Mouse (Mus musculus) myocyte (in vitro differentiated cells): Measurements from ENCODE around the gene Rasgrf1. TPM values are rescaled to one million over a fixed set of nuclear protein-coding genes. Genes with fewer than 3 reads are reported as not detected.

ENCODE experiments used
- H3K27me3 ChIP-seq: one replicate; pipeline ENCODE4 v1.6.1; 2011; ENCODE audit not compliant: control insufficient read depth, insufficient read depth, insufficient read length
- H3K36me3 ChIP-seq: one replicate; pipeline ENCODE4 v1.6.1; 2011; ENCODE audit not compliant: control insufficient read depth, insufficient read depth
- H3K4me2 ChIP-seq: one replicate; pipeline ENCODE4 v1.6.1; 2011; ENCODE audit warnings: low read depth, control low read depth
- H3K4me3 ChIP-seq: one replicate; pipeline ENCODE4 v1.5.1; 2011; ENCODE audit warnings: mild to moderate bottlenecking, control low read depth, moderate library complexity
- H3K79me2 ChIP-seq: one replicate; pipeline ENCODE4 v1.6.1; 2011; ENCODE audit not compliant: control insufficient read depth, insufficient read depth
- H3ac ChIP-seq: one replicate; pipeline ENCODE4 v1.6.1; 2011; ENCODE audit not compliant: control insufficient read depth, insufficient read length
- CEBPB ChIP-seq: IDR thresholded peaks from 2 replicates; pipeline ENCODE4 v1.6.1; 2011; ENCODE audit warnings: mild to moderate bottlenecking, moderate library complexity; ENCODE audit not compliant: poor library complexity, insufficient read depth, severe bottlenecking
- E2F4 ChIP-seq: IDR thresholded peaks from one replicate; pipeline ENCODE4 v1.6.1; 2011; ENCODE audit warnings: mild to moderate bottlenecking, control low read depth, moderate library complexity; ENCODE audit not compliant: insufficient read depth
- MAX ChIP-seq: IDR thresholded peaks from one replicate; pipeline ENCODE4 v1.6.1; 2011; ENCODE audit warnings: low read depth, mild to moderate bottlenecking, control low read depth
- MYOD1 ChIP-seq, 3 experiments: IDR thresholded peaks; one replicate each; pipeline ENCODE4 v1.6.1; 2011; ENCODE audit warnings: control low read depth in 2 of 3, low read depth in 2 of 3, mild to moderate bottlenecking in 2 of 3, moderate library complexity in 1 of 3; ENCODE audit not compliant: insufficient read length in 2 of 3, control insufficient read depth in 1 of 3
- MYOG ChIP-seq, 3 experiments: IDR thresholded peaks; one replicate each; pipeline ENCODE4 v1.6.1; 2011; ENCODE audit warnings: control low read depth in 2 of 3, low read depth in 2 of 3, mild to moderate bottlenecking in 2 of 3; ENCODE audit not compliant: insufficient read length in 2 of 3, control insufficient read depth in 1 of 3, insufficient read depth in 1 of 3
- POLR2A ChIP-seq: IDR thresholded peaks from one replicate; pipeline ENCODE4 v1.6.1; 2011; ENCODE audit warnings: low read depth, mild to moderate bottlenecking, control low read depth, moderate library complexity; ENCODE audit not compliant: insufficient read length
- POLR2AphosphoS2 ChIP-seq: IDR thresholded peaks from one replicate; pipeline ENCODE4 v1.6.1; 2011; ENCODE audit warnings: low read depth, control low read depth; ENCODE audit not compliant: insufficient read length
- REST ChIP-seq: IDR thresholded peaks from one replicate; pipeline ENCODE4 v1.6.1; 2011; ENCODE audit warnings: mild to moderate bottlenecking, control low read depth, moderate library complexity; ENCODE audit not compliant: insufficient read depth, insufficient read length
- SRF ChIP-seq: IDR thresholded peaks from one replicate; pipeline ENCODE4 v1.6.1; 2011; ENCODE audit warnings: low read depth; ENCODE audit not compliant: control insufficient read depth, insufficient read length
- TCF12 ChIP-seq: IDR thresholded peaks from one replicate; pipeline ENCODE4 v1.6.1; 2011; ENCODE audit warnings: mild to moderate bottlenecking, control low read depth; ENCODE audit not compliant: poor library complexity, insufficient read depth, severe bottlenecking
- TCF3 ChIP-seq: IDR thresholded peaks from one replicate; pipeline ENCODE4 v1.6.1; 2011; ENCODE audit warnings: low read depth, control low read depth; ENCODE audit not compliant: insufficient read length
- USF1 ChIP-seq: IDR thresholded peaks from one replicate; pipeline ENCODE4 v1.6.1; 2011; ENCODE audit warnings: low read depth, mild to moderate bottlenecking, control low read depth, moderate library complexity
- polyA plus RNA-seq: library from polyadenylated mRNA; unstranded; fragments of >200 nt; fragmentation: generic; extraction: Trizol; gene quantifications from one replicate; pipeline ENCODE4 v1.2.1, GENCODE M21; 2012; ENCODE audit warnings: missing spikeins

Gene Rasgrf1
- polyA plus RNA-seq, 1 experiment: not detected

DNA sequence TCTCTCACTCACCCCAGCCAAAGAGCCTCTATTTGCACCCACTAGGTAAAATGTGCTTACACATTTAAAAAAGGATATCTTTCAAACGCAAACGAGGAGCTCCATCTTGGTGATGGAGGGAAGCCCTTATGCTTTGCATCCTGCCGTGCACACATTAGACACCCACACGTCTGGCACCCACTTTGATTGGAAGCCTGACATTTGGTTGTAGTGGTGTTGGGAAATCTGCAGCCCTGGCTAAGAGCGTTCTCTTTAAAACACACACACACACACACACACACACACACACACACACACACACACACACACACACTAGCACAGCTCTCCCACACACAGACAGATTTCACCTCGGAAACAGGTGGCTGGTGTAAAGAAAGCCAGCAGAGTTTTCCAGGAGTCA, 111.2 kb downstream of the Rasgrf1 start:
- Histone ChIP-seq H3ac (no peak overlapping the region), H3K27me3 (no peaks in the 10 kb centered on the region), H3K4me2 (no peak overlapping the region), H3K36me3 (no peaks in the 10 kb centered on the region), H3K79me2 (no peaks in the 10 kb centered on the region), H3K4me3 (no peak overlapping the region)
- TF ChIP-seq TCF12 (no peak), CEBPB (no peak), REST (no peak), TCF3 (no peak), MYOG (IDR thresholded peaks at IDR 0.05; ENCODE audit: control insufficient read depth in 1 of 3, insufficient read depth in 1 of 3, insufficient read length in 2 of 3, low read depth in 2 of 3) (no peak), USF1 (no peak), POLR2AphosphoS2 (no peak), E2F4 (no peak), MYOD1 (IDR thresholded peaks at IDR 0.05; ENCODE audit: control insufficient read depth in 1 of 3, insufficient read length in 2 of 3, low read depth in 2 of 3) (no peak), MAX (no peak), SRF (no peak), POLR2A (no peak)

DNA sequence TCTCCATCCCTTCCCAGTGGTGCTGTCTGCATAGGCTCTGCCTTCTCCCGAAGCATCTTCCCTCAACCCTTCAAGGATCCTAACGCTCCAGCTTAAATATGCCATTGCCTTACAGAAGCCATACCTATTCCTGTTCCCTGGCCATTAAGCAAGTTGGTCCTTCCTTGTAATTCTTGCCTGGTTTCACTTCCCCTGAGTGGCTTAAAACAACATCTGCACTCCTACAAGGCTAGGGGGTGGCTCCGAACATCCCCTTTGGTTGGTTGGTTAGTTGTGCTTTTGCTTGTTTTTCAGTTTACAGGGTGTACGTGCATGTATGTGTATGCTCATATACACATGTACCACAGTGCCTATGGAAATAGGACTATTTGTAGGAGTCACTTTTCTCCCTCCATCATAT, 111.7 kb downstream of the Rasgrf1 start:
- Histone ChIP-seq H3K4me2 (no peak overlapping the region), H3K27me3 (no peaks in the 10 kb centered on the region), H3K4me3 (no peak overlapping the region), H3K36me3 (no peaks in the 10 kb centered on the region), H3K79me2 (no peaks in the 10 kb centered on the region), H3ac (no peak overlapping the region)
- TF ChIP-seq POLR2AphosphoS2: no peak

DNA sequence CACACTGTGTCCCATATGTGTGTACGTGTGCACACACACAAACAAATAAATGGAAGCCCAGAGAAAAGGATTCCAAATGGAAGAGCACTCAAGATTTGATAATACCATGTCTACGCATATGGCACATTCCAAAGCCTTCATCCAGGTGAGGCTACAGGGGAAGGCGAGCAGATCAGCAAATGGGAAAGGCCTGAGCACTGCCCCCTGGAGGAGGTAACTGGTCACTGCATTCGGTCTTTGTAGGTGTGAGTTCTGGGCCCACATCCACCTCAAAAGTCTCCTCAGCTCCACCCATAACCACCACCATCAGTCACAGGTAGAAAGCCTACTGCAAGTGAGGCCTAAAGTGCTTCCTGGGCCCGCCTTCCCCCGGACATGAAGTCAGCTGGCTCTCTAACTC, 118.0 kb downstream of the Rasgrf1 start:
- no peak overlapping the region for H3K4me2 ChIP-seq
- no peak overlapping the region for H3K4me3 ChIP-seq
- H3K36me3 ChIP-seq: no peaks in the 10 kb centered on the region
- H3ac ChIP-seq: no peak overlapping the region
- TF ChIP-seq TCF3 (no peak), POLR2AphosphoS2 (no peak), MAX (no peak), CEBPB (no peak)
- H3K79me2 ChIP-seq: no peaks in the 10 kb centered on the region
- H3K27me3 ChIP-seq: no peaks in the 10 kb centered on the region

DNA sequence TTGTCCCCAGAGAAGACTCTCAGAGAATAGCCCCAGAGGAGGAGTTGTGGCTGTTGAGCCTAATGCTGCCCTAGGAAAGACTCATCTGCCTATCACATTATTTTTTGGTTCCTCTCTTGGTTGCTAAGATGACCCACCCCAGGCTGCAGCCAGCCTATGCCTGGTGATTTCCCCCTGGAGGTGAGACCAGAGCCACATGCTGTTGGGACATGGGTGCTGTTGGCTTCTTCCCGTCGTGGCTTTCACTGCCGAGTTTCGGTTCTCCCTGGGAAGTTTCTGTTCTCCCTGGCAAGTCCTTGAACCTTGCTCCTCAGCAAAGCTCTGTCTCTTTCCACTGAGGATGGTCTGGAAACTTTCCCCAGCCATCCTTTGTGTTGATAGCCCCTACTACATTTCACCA, 124.2 kb downstream of the Rasgrf1 start:
- TF ChIP-seq CEBPB (no peak), POLR2A (no peak), SRF (no peak), TCF3 (no peak), TCF12 (no peak)
- H3ac ChIP-seq: no peak overlapping the region
- no peaks in the 10 kb centered on the region for H3K79me2 ChIP-seq
- no peak overlapping the region for H3K4me3 ChIP-seq
- no peaks in the 10 kb centered on the region for H3K36me3 ChIP-seq
- no peak overlapping the region for H3K4me2 ChIP-seq
- no peaks in the 10 kb centered on the region for H3K27me3 ChIP-seq

DNA sequence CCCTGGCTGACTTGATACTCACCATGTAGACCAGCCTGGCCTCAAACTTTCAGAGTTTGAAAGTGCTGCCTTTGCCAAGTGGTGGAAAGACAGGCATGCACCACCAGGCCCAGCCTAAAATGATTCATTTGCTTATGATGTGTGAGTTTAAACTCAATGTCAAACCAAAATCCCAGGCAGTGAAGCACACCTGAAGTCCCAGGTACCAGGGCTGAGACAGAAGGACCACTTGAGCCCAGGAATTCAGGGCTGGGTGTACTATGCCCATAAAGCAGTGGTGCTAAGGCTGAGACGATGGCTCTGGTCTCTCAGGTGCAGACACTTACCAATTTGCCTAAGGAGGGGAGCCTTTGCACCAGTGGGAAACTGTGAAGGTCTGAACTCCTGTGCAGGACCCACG, 125.5 kb downstream of the Rasgrf1 start:
- TF ChIP-seq POLR2A (no peak), CEBPB (no peak), MYOD1 (IDR thresholded peaks at IDR 0.05; ENCODE audit: control insufficient read depth in 1 of 3, insufficient read length in 2 of 3, low read depth in 2 of 3) (no peak), REST (no peak), USF1 (no peak), TCF12 (no peak), POLR2AphosphoS2 (no peak), MYOG (IDR thresholded peaks at IDR 0.05; ENCODE audit: control insufficient read depth in 1 of 3, insufficient read depth in 1 of 3, insufficient read length in 2 of 3, low read depth in 2 of 3) (no peak), MAX (no peak), SRF (no peak), TCF3 (no peak), E2F4 (no peak)
- Histone ChIP-seq H3ac (no peak overlapping the region), H3K4me3 (no peak overlapping the region), H3K79me2 (no peaks in the 10 kb centered on the region), H3K27me3 (no peaks in the 10 kb centered on the region), H3K4me2 (no peak overlapping the region), H3K36me3 (no peaks in the 10 kb centered on the region)

DNA sequence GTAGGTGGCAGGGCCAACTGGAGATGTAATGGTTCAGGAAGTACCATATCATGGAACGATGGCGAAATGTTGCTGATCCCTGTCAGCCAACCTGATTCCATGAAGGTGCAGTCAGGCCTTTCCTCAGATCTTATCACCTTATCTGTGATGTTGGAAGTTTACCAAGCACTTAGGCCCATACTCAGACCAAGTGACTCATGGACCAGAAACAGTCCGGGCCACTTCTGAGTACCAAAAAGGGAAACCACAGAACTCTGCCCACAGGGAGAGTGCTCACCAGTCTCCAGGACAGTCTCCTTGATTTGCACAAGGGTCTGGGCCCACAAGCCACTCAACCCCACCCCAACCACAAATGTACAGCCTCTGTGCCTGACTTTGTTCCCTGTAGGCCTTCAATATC, 126.1 kb downstream of the Rasgrf1 start:
- no peaks in the 10 kb centered on the region for H3K79me2 ChIP-seq
- H3ac ChIP-seq: no peak overlapping the region
- H3K27me3 ChIP-seq: no peaks in the 10 kb centered on the region
- no peak overlapping the region for H3K4me2 ChIP-seq
- no peaks in the 10 kb centered on the region for H3K36me3 ChIP-seq
- no peak for TF ChIP-seq SRF
- TF ChIP-seq MAX: no peak
- no peak for TF ChIP-seq POLR2A
- no peak for TF ChIP-seq TCF3
- H3K4me3 ChIP-seq: no peak overlapping the region
